Mouse (Mus musculus): ENCODE data around the gene Chtop. TPM values are rescaled to one million over a fixed set of nuclear protein-coding genes. Genes with fewer than 3 reads are reported as not detected.
A peak's percentile ranks its signal among the peaks of the same experiment; 100 is the strongest.

Chtop gene
- polyA plus RNA-seq, 1 experiment from 2014 or later = 203 TPM

DNA sequence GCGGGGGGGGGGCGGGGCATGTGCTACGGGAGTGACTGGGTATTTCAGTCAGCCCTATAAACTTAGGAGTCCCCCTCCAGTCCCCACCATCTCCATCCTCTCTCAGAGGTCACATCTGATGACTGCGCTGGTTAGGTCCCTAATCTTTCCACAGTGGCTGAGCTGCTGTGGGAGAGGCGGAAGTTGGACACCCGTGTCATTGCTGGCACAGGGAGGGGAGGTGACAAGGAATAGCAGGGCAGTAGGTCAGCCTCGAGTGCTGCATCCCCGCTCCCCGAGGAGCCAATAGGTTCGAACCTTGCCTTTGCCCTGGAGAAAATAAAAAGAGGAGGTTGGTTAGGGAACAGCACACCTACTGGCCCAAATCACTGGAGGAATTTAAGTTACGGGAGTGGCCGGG, 58.4 kb downstream of the Chtop start:
- Histone ChIP-seq H3K27ac (no peak overlapping the region), H3K9me3 (replicated peaks) (no peaks in the 10 kb centered on the region), H3K27me3 (no peaks in the 10 kb centered on the region), H3K4me2 (replicated peaks) (peak overlapping the region; percentile 15; the same call in 1 of the 2 replicates), H3K9ac (no peak overlapping the region; the same call in 1 of the 2 replicates), H3K36me3 (no peaks in the 10 kb centered on the region), H3K4me1 (peaks cover 11% of the 10 kb centered on the region), H3K4me3 (no peak overlapping the region)
- no peak for ATAC-seq (ENCODE audit: low FRiP score)
- WGBS = 38% methylated on average over 12 of the region's 12 CpGs

Other genes with a start within 250 kb of the Chtop start
- gene Dennd4b, start 244.3 kb downstream of the Chtop start, polyA plus RNA-seq (2016; fragmentation: Nextera tagmentation; extraction: Ambion mirVana) = 6.2 and 6.7 TPM in 2 replicates
- 14.2 and 17.1 TPM in 2 replicates for gene Gatad2b, start 216.3 kb downstream of the Chtop start, polyA plus RNA-seq (2016; fragmentation: Nextera tagmentation; extraction: Ambion mirVana)
- 32.9 and 35.3 TPM in 2 replicates for gene Slc27a3, start 119.6 kb downstream of the Chtop start, polyA plus RNA-seq (2016; fragmentation: Nextera tagmentation; extraction: Ambion mirVana)
- 40.5 and 44.3 TPM in 2 replicates for gene Ints3, start 75.9 kb downstream of the Chtop start, polyA plus RNA-seq (2016; fragmentation: Nextera tagmentation; extraction: Ambion mirVana)
- gene Npr1, start 43.6 kb downstream of the Chtop start, polyA plus RNA-seq (2016; fragmentation: Nextera tagmentation; extraction: Ambion mirVana) = 3.8 and 4.1 TPM in 2 replicates
- gene Ilf2, start 33.4 kb downstream of the Chtop start, polyA plus RNA-seq (2016; fragmentation: Nextera tagmentation; extraction: Ambion mirVana) = 292 and 310 TPM in 2 replicates
- gene Snapin, start 18.5 kb downstream of the Chtop start, polyA plus RNA-seq (2016; fragmentation: Nextera tagmentation; extraction: Ambion mirVana) = 80.6 and 89.5 TPM in 2 replicates
- gene S100a1, start 4.9 kb upstream of the Chtop start, polyA plus RNA-seq (2016; fragmentation: Nextera tagmentation; extraction: Ambion mirVana) = 5.8 and 13.4 TPM in 2 replicates
- gene S100a13, start 4.9 kb upstream of the Chtop start, polyA plus RNA-seq (2016; fragmentation: Nextera tagmentation; extraction: Ambion mirVana) = 15.3 and 16.4 TPM in 2 replicates
- 0.66 TPM in 1 of 2 replicates, not detected in the other for gene S100a14, start 17.4 kb upstream of the Chtop start, polyA plus RNA-seq (2016; fragmentation: Nextera tagmentation; extraction: Ambion mirVana)
- 40.0 and 45.8 TPM in 2 replicates for gene S100a16, start 27.8 kb upstream of the Chtop start, polyA plus RNA-seq (2016; fragmentation: Nextera tagmentation; extraction: Ambion mirVana)
- gene S100a3, start 51.1 kb upstream of the Chtop start, polyA plus RNA-seq (2016; fragmentation: Nextera tagmentation; extraction: Ambion mirVana) = 0.59 and 0.63 TPM in 2 replicates
- gene S100a2, start 80.7 kb upstream of the Chtop start, polyA plus RNA-seq (2016; fragmentation: Nextera tagmentation; extraction: Ambion mirVana) = not detected in 2 replicates
- not detected in 2 replicates for gene Gm42674, start 92.4 kb upstream of the Chtop start, polyA plus RNA-seq (2016; fragmentation: Nextera tagmentation; extraction: Ambion mirVana)
- 1.2 and 1.3 TPM in 2 replicates for gene S100a4, start 94.3 kb upstream of the Chtop start, polyA plus RNA-seq (2016; fragmentation: Nextera tagmentation; extraction: Ambion mirVana)
- gene S100a5, start 99.0 kb upstream of the Chtop start, polyA plus RNA-seq (2016; fragmentation: Nextera tagmentation; extraction: Ambion mirVana) = not detected in 2 replicates
- 28.5 and 30.3 TPM in 2 replicates for gene S100a6, start 103.4 kb upstream of the Chtop start, polyA plus RNA-seq (2016; fragmentation: Nextera tagmentation; extraction: Ambion mirVana)
- not detected in 2 replicates for gene S100a7a, start 144.5 kb upstream of the Chtop start, polyA plus RNA-seq (2016; fragmentation: Nextera tagmentation; extraction: Ambion mirVana)
- 8.2 and 19.4 TPM in 2 replicates for gene S100a8, start 159.5 kb upstream of the Chtop start, polyA plus RNA-seq (2016; fragmentation: Nextera tagmentation; extraction: Ambion mirVana)
- gene S100a9, start 186.2 kb upstream of the Chtop start, polyA plus RNA-seq (2016; fragmentation: Nextera tagmentation; extraction: Ambion mirVana) = 7.9 and 10.2 TPM in 2 replicates
- gene Pglyrp4, start 217.4 kb upstream of the Chtop start, polyA plus RNA-seq (2016; fragmentation: Nextera tagmentation; extraction: Ambion mirVana) = not detected in 2 replicates